Mouse (Mus musculus): ENCODE results near the gene Gm28048.
A peak's percentile ranks its signal among the peaks of the same experiment; 100 is the strongest.

Gm28048 gene

GRCm38 (mm10) chr11:22981984-22982757 is at the start of gene Gm28048, which contains the start of gene Commd1:
Gene Gm28048 (minus strand): TSS chr11:22982090.
Gene Commd1 (minus strand): TSS chr11:22982382.
- peak; percentile 98 for DNase-seq (ENCODE audit: low read depth, low spot score)

- no peak for DNase-seq (ENCODE audit: low read depth, low spot score)
Observed at GRCm38 (mm10) chr11:23029399-23029798, 47.5 kb upstream of the Gm28048 start.

GRCm38 (mm10) chr11:23028957-23029356 is 47.1 kb upstream of the Gm28048 start:
- no peak for DNase-seq (ENCODE audit: low read depth, low spot score)

DNA sequence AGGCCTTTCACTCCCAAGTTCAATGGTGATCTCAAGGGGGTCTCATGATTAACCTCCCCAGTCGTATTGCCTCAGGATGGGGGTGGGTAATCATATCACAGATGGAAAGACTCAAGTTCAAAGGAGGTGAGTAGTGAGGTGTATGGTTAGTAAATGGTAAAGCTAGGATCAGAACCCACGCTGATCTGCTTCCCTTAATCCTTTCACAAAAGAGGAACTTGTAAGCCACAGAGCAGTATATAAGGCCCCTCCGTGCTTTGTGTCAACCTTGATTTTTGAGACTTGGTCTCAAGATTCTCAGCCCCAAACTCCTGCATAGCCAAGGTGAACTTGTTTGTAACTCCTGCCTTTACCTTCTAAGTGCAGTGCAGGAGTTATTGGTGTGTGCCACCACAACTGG is 42.3 kb upstream of the Gm28048 start:
- DNase-seq (ENCODE audit: low read depth, low spot score): no peak

GRCm38 (mm10) chr11:23023155-23023554 is 41.3 kb upstream of the Gm28048 start:
- DNase-seq (ENCODE audit: low read depth, low spot score): no peak

GRCm38 (mm10) chr11:23020841-23021240 is 39.0 kb upstream of the Gm28048 start:
- DNase-seq (ENCODE audit: low read depth, low spot score): no peak

- DNase-seq (ENCODE audit: low read depth, low spot score): no peak
Observed at GRCm38 (mm10) chr11:23020116-23020770, 38.4 kb upstream of the Gm28048 start.

DNA sequence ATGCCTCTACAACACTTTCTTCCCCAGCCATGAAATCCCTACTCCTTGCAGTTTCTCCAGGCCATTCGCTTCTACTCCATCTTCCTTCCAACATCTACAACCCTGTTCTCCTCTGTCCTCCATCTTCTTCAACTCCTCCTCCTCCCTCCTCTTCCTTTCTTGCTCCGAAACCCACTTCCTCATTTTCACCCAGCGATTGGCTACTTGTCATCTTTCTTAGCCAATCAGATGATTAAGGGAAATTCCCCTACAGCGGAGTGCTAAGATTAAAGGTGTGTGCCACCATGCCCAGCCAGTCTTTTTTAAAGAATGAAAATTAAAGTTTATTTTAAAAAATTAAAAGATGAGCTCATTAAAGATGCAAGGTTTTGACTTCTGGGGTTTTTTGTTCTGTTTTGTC is 36.1 kb upstream of the Gm28048 start:
- no peak for DNase-seq (ENCODE audit: low read depth, low spot score)

DNA sequence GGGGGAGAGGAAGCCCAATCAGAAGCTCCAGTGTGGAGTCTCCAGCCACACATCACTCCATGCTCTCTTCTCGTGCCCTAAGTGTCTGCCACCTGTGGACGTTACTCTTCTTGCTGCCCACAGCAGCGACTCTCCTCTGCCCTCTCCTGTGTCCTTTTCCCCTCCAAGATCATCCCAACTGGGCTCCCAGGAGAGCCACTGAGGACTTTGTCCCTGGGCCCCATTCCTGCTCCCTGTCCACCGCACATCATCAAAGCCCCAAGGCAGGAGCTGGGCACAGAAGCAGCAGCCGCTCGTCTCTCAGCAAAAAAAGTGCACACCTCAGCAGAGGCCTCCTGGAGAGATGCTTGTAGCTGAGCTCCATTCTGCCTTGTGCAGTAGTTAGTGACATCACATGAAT is 33.1 kb upstream of the Gm28048 start:
- DNase-seq (ENCODE audit: low read depth, low spot score): no peak

DNA sequence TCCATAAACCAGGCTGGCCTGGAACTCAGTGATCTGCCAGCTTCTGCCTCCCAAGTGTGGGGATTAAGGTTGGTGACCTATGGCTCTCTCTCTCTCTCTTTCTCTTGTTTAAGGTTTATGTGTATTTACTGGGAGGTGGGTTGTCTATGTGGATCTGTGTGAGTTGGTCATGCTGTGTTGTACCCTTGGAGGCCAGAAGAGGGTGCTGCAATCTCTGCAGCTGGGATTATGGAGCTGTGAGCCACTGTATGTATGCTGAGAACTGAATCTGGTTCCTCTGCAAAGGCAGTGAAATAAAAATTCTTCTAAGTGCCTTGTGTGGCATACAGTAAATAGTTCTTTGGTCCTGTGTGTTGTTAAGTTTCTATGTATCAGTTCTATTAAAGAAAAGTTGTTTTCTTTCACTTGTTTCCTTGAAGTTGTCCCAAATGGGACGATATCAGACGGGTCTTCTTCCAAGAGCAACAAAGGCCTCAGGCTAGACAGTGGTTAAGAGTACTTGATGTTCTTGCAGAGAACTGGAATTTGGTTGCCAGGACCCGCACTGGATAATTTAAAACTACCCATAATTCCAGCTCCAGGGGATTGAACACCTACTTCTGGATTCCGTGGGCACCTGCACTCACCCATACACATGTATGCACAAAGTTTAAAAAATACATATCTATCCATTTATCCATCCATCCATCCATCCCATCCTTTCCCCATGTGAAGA is 31.8 kb upstream of the Gm28048 start:
- no peak for DNase-seq (ENCODE audit: low read depth, low spot score)

- no peak for DNase-seq (ENCODE audit: low read depth, low spot score)
Observed at GRCm38 (mm10) chr11:23013096-23013495, 31.2 kb upstream of the Gm28048 start.

DNA sequence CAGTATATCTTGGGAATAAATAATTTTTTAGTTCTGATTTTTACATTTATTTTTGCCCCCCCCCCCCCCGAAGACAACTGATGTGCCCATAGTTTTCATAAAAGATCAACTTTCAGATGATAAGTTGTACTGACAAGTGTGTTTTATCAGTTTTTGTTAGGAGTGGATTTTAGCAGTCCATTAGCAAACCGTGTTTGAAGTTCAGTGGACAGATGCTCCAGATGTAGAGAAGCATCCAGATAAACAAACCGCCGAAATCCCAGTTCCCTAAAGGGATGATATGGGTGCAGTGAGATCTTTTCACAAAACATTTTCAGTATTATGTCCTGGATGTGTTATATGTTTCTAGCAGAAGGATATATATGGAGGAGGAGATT is 26.9 kb upstream of the Gm28048 start:
- no peak for DNase-seq (ENCODE audit: low read depth, low spot score)

GRCm38 (mm10) chr11:23008181-23008823 is 26.4 kb upstream of the Gm28048 start:
- peak; percentile 93 for DNase-seq (ENCODE audit: low read depth, low spot score)

DNA sequence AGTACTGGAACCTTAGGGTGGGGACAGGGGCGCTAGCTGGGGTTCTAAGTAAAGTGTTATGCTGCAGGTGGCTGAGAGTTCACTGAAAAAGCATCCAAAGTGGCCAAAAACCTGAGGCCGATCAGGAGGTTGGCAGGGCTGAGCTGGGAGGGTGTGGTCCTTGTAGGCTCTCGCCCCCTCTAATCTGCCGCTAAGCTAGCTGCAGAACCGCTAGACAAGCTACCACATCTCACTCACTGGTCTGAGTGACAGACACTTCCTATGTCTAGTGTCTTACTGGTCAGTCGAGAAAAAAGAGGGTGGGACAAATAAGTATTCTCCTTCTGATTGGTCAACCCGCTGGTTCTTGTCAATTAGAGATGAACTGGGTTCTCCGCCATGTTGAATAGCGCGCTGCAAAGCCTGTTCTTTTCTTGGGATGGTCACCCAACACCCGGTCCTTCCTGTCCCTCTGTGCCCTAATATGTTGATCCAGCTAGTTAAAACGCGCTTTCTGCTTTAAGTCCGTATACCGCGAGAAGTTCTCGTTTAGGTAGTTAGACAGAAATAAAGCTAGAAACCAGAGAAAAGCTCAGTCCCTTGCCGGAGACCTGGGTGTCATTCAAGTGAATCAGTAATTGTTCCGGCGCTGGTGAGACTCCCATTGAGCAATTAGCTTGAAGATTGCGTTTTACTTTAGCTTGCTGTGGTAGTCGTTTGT is 25.7 kb upstream of the Gm28048 start, which contains the start of gene Fam161a:
Gene Fam161a, plus strand, starts transcription at position 51 of the 700 bp plus-strand sequence.
- DNase-seq (ENCODE audit: low read depth, low spot score): peak; percentile 98

DNA sequence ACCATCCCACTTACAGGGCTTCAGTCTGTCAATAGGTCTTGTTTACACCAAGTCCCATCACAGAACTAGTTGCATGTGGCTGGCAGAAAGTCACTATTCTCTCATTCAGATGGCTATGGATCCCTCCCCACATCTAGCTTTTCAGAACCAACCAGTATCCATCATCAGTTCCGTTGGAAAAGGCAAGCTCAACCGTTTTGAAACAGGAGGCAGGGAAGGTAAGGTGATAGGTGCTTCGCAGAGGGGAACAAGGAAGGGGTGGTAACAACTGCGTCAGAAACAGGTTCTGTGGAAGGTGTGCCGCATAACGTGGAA is 25.2 kb upstream of the Gm28048 start:
- DNase-seq (ENCODE audit: low read depth, low spot score): no peak

- no peak for DNase-seq (ENCODE audit: low read depth, low spot score)
Observed at GRCm38 (mm10) chr11:23005276-23005675, 23.4 kb upstream of the Gm28048 start.

GRCm38 (mm10) chr11:22998308-22998707 is 16.4 kb upstream of the Gm28048 start:
- no peak for DNase-seq (ENCODE audit: low read depth, low spot score)

DNA sequence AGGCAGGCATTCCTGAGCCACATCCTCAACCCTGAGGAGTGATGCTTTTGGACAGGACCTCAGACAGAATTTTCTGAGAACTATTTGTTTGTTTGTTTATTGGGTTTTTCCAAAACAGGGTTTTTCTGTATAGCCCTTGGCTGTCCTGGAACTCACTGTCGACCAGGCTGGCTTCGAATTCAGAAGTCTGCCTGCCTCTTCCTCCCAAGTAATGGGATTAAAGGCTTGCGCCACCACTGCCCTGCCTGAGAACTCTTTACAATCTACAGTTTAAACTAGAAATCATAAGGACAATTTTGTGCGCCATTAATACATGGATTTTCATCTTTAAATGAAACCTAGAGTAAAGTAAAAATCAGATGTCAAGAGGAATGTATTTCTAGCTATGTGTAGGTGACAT is 13.6 kb upstream of the Gm28048 start:
- DNase-seq (ENCODE audit: low read depth, low spot score): no peak

DNA sequence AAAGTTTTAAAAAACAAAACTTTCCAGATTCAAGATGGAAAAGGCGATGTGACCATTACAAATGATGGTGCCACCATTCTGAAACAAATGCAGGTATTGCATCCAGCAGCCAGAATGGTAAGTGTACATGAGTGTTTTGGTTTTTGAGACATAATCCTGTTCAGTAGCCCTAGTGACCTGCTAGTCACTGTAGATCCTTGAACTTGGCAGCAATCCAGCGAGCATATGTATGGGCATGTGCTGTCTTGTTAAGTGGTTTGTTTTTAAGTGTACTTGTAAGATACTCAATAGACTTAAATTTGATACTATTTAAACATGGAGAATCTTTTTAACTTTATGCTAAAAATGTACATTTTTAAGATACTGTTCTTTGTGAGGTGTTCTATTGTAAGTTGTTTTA is 12.4 kb upstream of the Gm28048 start:
- DNase-seq (ENCODE audit: low read depth, low spot score): peak; percentile 36

DNA sequence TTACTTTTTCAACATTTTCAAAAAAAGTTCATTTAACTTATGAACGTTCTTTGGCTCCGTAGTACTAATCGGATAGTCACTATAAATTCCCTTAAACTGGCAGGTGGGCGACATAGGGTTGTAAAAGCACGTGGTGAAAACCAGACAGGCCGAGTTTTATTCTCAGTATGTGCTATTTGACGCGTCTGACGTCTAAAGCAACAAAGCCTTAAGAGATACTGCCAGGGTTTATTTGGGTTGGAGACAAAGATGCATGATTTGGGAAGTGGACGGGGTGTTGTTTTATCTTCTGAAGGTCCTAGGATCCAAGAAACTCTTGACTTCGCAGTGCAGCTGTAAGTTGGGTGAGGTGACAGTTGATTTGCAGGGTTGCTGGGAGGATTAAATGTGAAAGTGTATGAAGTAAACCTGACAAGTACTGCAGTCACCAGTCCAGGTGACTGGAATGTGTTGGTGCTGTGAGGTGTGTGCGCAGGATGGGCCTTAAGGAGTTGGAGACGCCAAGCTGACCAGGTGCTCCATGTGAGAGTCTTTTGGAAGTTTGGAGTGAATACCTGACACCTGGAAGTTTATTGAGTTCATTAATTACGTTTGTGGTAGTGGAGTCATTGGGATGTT is 9.4 kb upstream of the Gm28048 start:
- DNase-seq (ENCODE audit: low read depth, low spot score): no peak

All from brain, adult 2 months (tissue).